Mouse (Mus musculus) ES-Bruce4 (cell line): ENCODE measurements at regions not wholly inside any gene's neighbourhood (a gene's known extent, or its start where the extent isn't known, plus 50 kb on each side); places are given as distances from the start of the nearest gene placed in this dataset.
A peak's percentile ranks its signal among the peaks of the same experiment; 100 is the strongest.

Source experiments
- H3K27ac ChIP-seq: 2 replicates; pipeline ENCODE4 v1.5.1; 2012; ENCODE audit warnings: low read length, inconsistent platforms; ENCODE audit not compliant: insufficient read depth
- H3K27me3 ChIP-seq: 2 replicates; pipeline ENCODE4 v1.6.1; 2012; ENCODE audit warnings: mild to moderate bottlenecking, low read length, inconsistent platforms; ENCODE audit not compliant: control insufficient read depth, poor library complexity, insufficient read depth, severe bottlenecking
- H3K36me3 ChIP-seq: 2 replicates; pipeline ENCODE4 v1.6.1; 2012; ENCODE audit warnings: inconsistent platforms, mild to moderate bottlenecking, low read length, moderate library complexity; ENCODE audit not compliant: control insufficient read depth, poor library complexity, insufficient read depth, severe bottlenecking
- H3K4me1 ChIP-seq: one replicate; pipeline ENCODE4 v1.8.1; 2011; ENCODE audit warnings: low read length; ENCODE audit not compliant: control insufficient read depth, insufficient read depth
- H3K4me3 ChIP-seq: 2 replicates; pipeline ENCODE4 v1.5.1; 2011; ENCODE audit warnings: low read depth, mild to moderate bottlenecking, low read length
- H3K9ac ChIP-seq: 2 replicates; pipeline ENCODE4 v1.6.1; 2012; ENCODE audit warnings: low read depth, mild to moderate bottlenecking, inconsistent platforms; ENCODE audit not compliant: poor library complexity, severe bottlenecking
- H3K9me3 ChIP-seq: replicated peaks from 2 replicates; pipeline ENCODE4 v1.6.1; 2012; ENCODE audit warnings: mild to moderate bottlenecking, low read length, inconsistent platforms; ENCODE audit not compliant: control insufficient read depth, poor library complexity, insufficient read depth, severe bottlenecking
- CTCF ChIP-seq: IDR thresholded peaks from one replicate; pipeline ENCODE4 v1.8.1; 2011; ENCODE audit warnings: low read depth, low read length
- EP300 ChIP-seq: IDR thresholded peaks from 2 replicates; pipeline ENCODE4 v1.6.1; 2011; ENCODE audit warnings: low read depth, low read length; ENCODE audit not compliant: insufficient read depth
- POLR2A ChIP-seq: IDR thresholded peaks from one replicate; pipeline ENCODE4 v1.8.1; 2011; ENCODE audit warnings: low read length; ENCODE audit not compliant: insufficient read depth

- Histone ChIP-seq H3K9me3 (no peaks in the 10 kb centered on the region), H3K4me1 (no peaks in the 10 kb centered on the region), H3K36me3 (no peaks in the 10 kb centered on the region), H3K27me3 (no peaks in the 10 kb centered on the region), H3K9ac (no peak overlapping the region), H3K4me3 (no peak overlapping the region), H3K27ac (no peak overlapping the region)
- no peak for TF ChIP-seq POLR2A
- no peak for TF ChIP-seq EP300
- peak; percentile 56 for TF ChIP-seq CTCF
Measured at GRCm38 (mm10) chr13:53783492-53783891, 272.0 kb downstream of the Drd1 start.

- TF ChIP-seq POLR2A, result no peak
- TF ChIP-seq CTCF, result peak; percentile 30
- no peaks in the 10 kb centered on the region for H3K27me3 ChIP-seq
Measured at GRCm38 (mm10) chr13:53779150-53779549, 276.4 kb downstream of the Drd1 start.

GRCm38 (mm10) chr13:53776421-53776820, 279.1 kb downstream of the Drd1 start:
- Histone ChIP-seq H3K27ac (no peak overlapping the region), H3K9me3 (no peaks in the 10 kb centered on the region), H3K4me3 (no peak overlapping the region), H3K27me3 (no peaks in the 10 kb centered on the region), H3K9ac (no peak overlapping the region), H3K4me1 (no peaks in the 10 kb centered on the region), H3K36me3 (no peaks in the 10 kb centered on the region)
- no peak for TF ChIP-seq CTCF

More at GRCm38 (mm10) chr13:53779150-53779549, 276.4 kb downstream of the Drd1 start:
- H3K4me3 ChIP-seq, result no peak overlapping the region
- H3K4me1 ChIP-seq, result no peaks in the 10 kb centered on the region
- H3K9ac ChIP-seq, result no peak overlapping the region
- no peaks in the 10 kb centered on the region for H3K36me3 ChIP-seq
- no peaks in the 10 kb centered on the region for H3K9me3 ChIP-seq
- H3K27ac ChIP-seq, result no peak overlapping the region

GRCm38 (mm10) chr13:53775687-53776086, 279.8 kb downstream of the Drd1 start:
- Histone ChIP-seq H3K4me1 (no peaks in the 10 kb centered on the region), H3K9ac (no peak overlapping the region), H3K4me3 (no peak overlapping the region), H3K27ac (no peak overlapping the region), H3K9me3 (no peaks in the 10 kb centered on the region), H3K27me3 (no peaks in the 10 kb centered on the region), H3K36me3 (no peaks in the 10 kb centered on the region)
- TF ChIP-seq POLR2A (no peak), EP300 (no peak), CTCF (peak; percentile 95)

- Histone ChIP-seq H3K4me1 (no peaks in the 10 kb centered on the region), H3K9ac (no peak overlapping the region), H3K27me3 (no peaks in the 10 kb centered on the region), H3K27ac (no peak overlapping the region), H3K4me3 (no peak overlapping the region), H3K9me3 (no peaks in the 10 kb centered on the region), H3K36me3 (no peaks in the 10 kb centered on the region)
- TF ChIP-seq CTCF (peak; percentile 87), EP300 (no peak), POLR2A (no peak)
Measured at GRCm38 (mm10) chr13:53764613-53765243, 290.8 kb downstream of the Drd1 start.

- no peaks in the 10 kb centered on the region for H3K36me3 ChIP-seq
- H3K4me3 ChIP-seq, result no peak overlapping the region
- H3K9ac ChIP-seq, result no peak overlapping the region
- H3K9me3 ChIP-seq, result no peaks in the 10 kb centered on the region
- no peak for TF ChIP-seq CTCF
- TF ChIP-seq EP300, result no peak
- TF ChIP-seq POLR2A, result no peak
- H3K4me1 ChIP-seq, result no peaks in the 10 kb centered on the region
- no peak overlapping the region for H3K27ac ChIP-seq
- no peaks in the 10 kb centered on the region for H3K27me3 ChIP-seq
Measured at GRCm38 (mm10) chr13:53757576-53758237, 284.8 kb upstream of the Msx2 start.
